Mouse (Mus musculus) brain, embryonic 14.5 days (tissue): ENCODE data around the gene Adarb2.

ENCODE experiments used
- CTCF ChIP-seq: fragments of 200-500 bp; IDR thresholded peaks from 2 replicates; pipeline ENCODE4 v1.5.1; 2012; ENCODE audit warnings: inconsistent platforms, mild to moderate bottlenecking, moderate library complexity, borderline replicate concordance; ENCODE audit not compliant: insufficient read depth, insufficient read length; ENCODE audit errors: extremely low read depth
- POLR2A ChIP-seq: fragments of 200-500 bp; IDR thresholded peaks from 2 replicates; pipeline ENCODE4 v1.6.1; 2012; ENCODE audit warnings: mild to moderate bottlenecking, inconsistent platforms, borderline replicate concordance; ENCODE audit not compliant: poor library complexity, insufficient read depth, insufficient read length, severe bottlenecking; ENCODE audit errors: extremely low read depth

DNA sequence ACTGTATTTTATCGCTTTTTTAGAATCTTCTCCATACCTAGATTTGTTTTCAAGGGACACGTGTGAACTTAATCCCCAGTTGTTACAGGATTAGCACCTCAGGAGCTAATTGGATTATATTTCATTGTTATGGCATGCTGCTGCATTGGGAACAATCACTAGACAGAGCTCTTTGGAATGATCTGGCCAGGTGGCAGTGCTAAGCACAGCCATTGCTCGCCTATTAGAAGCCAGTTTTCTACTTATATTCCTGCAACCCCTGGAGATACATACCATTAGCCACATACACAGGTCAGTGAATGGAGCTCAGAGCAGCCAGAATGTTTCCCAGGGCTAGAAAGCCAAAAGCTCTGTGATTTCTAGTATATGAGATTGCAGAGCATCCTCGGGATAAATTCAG, 131.9 kb downstream of the Adarb2 start:
- no peak for TF ChIP-seq CTCF
- no peak for TF ChIP-seq POLR2A
